Mouse (Mus musculus): ENCODE results near the gene Rbbp7.

Rbbp7 gene

DNA sequence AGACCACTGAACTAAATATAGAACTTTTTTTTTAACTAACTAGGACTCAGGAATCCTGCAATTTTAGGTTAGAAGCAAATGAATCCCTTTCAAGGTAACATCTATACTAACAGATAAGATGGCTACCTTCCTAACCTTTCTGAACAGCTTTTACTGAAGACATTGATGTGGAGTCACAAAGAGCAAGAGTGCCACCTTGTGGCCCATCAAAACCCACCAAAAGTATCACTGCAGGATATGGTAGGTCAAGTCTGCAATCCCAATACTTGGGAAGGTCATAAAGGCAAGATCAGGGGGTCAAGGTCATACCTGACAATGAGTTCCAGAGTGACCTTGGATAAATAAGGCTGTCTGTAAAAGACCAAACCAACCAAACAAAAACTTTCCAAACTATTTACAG lies 40.2 kb downstream of the Rbbp7 start:
- in situ Hi-C loops (cut with MboI, MseI) = loop anchor here (5.0 kb wide), 1 partner anchor 78 kb away; no protein-coding TSS in a partner anchor

DNA sequence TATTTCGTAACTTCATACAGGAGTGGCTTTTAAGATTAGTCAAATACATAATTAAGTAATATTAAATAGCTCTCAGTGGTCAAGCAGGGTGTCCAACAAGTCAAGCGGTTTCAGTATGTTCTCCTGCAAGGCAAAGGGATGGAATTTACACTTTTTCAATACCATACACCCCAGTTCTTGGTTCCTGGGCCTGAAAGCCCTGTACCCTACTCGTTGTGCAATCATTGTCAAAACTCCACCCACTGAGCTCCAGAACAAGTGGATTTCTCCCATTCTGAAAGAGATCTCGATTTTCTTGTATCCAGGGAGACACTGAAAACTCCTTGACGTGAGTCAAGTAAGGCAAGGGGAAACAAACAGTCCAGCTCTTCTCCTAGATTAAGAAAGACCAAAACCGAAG lies 67.8 kb downstream of the Rbbp7 start:
- in situ Hi-C loops (cut with MboI, MseI) = no loop called here
